Mouse (Mus musculus) kidney, postnatal 25 days (tissue): ENCODE measurements at regions not wholly inside any gene's neighbourhood (a gene's known extent, or its start where the extent isn't known, plus 50 kb on each side); places are given as distances from the start of the nearest gene placed in this dataset.

Experiments
- DNase-seq, 2 experiments: peaks; one replicate each; pipeline ENCODE4 v3.0.0; 2021; ENCODE audit warnings: mixed read lengths in 2 of 2

GRCm38 (mm10) chr13:116410682-116411081, 101.2 kb upstream of the Isl1 start:
- no peak for DNase-seq
